Mouse (Mus musculus) CH12.LX (cell line): ENCODE data around the gene Hbs1l. TPM values are rescaled to one million over a fixed set of nuclear protein-coding genes. Genes with fewer than 3 reads are reported as not detected.

Experiments used
- DNase-seq: peaks from one replicate; pipeline ENCODE4 v3.0.0-alpha.2; 2013; ENCODE audit errors: extremely low read depth
- H3K27ac ChIP-seq: 2 replicates; pipeline ENCODE4 v1.5.1; 2012; ENCODE audit warnings: low read depth, mild to moderate bottlenecking, control low read depth, moderate library complexity; ENCODE audit not compliant: insufficient read depth
- H3K27me3 ChIP-seq: replicated peaks from 2 replicates; pipeline ENCODE3; 2012; ENCODE audit warnings: inconsistent platforms
- H3K36me3 ChIP-seq, 2 experiments: replicated peaks in 1 of 2; 2 replicates each; pipeline versions ENCODE3 to v1.6.1; 2012; ENCODE audit warnings: inconsistent platforms in 1 of 2, low read length in 1 of 2, mild to moderate bottlenecking in 1 of 2, mixed read lengths in 1 of 2, moderate library complexity in 1 of 2; ENCODE audit not compliant: control insufficient read depth in 1 of 2, insufficient read depth in 1 of 2
- H3K4me1 ChIP-seq, 2 experiments: 2 replicates each; pipeline ENCODE4 v1.6.1; 2012; ENCODE audit warnings: inconsistent platforms in 1 of 2, moderate library complexity in 1 of 2; ENCODE audit not compliant: insufficient read depth in 2 of 2, control insufficient read depth in 1 of 2
- H3K4me2 ChIP-seq: 2 replicates; pipeline ENCODE4 v1.6.1; 2012; ENCODE audit warnings: low read depth, mild to moderate bottlenecking, control low read depth; ENCODE audit not compliant: poor library complexity, insufficient read depth, severe bottlenecking
- H3K4me3 ChIP-seq, 3 experiments: fragments of 150-350 bp in 1 of 3; sonication (generic) in 1 of 3; replicated peaks in 1 of 3; 2 replicates each; pipeline versions ENCODE3 to v1.5.1; 2011 to 2012; ENCODE audit warnings: low read depth in 2 of 3, low read length in 2 of 3, mild to moderate bottlenecking in 2 of 3, moderate library complexity in 2 of 3, control low read depth in 1 of 3, improper control_type of control experiment in 1 of 3, inconsistent platforms in 1 of 3, mixed read lengths in 1 of 3; ENCODE audit not compliant: poor library complexity in 1 of 3
- H3K79me2 ChIP-seq: replicated peaks from 2 replicates; pipeline ENCODE4 v1.6.1; 2012; ENCODE audit warnings: mild to moderate bottlenecking, moderate library complexity; ENCODE audit not compliant: control insufficient read depth, poor library complexity, insufficient read depth, severe bottlenecking; ENCODE audit errors: extremely low read depth
- H3K9ac ChIP-seq: 2 replicates; pipeline ENCODE4 v1.6.1; 2012; ENCODE audit warnings: low read depth, mild to moderate bottlenecking, control low read depth, moderate library complexity; ENCODE audit not compliant: insufficient read depth
- H3K9me3 ChIP-seq: replicated peaks from 2 replicates; pipeline ENCODE3; 2012; ENCODE audit warnings: low read length, inconsistent platforms, mixed read lengths
- CHD1 ChIP-seq: IDR thresholded peaks from 2 replicates; pipeline ENCODE4 v1.6.1; 2012; ENCODE audit warnings: low read depth, low read length, improper control_type of control experiment, inconsistent platforms
- CHD2 ChIP-seq: IDR thresholded peaks from 2 replicates; pipeline ENCODE4 v1.6.1; 2011; ENCODE audit warnings: low read length, improper control_type of control experiment
- CTCF ChIP-seq, 2 experiments: IDR thresholded peaks in 1 of 2; conservative IDR thresholded peaks in 1 of 2; 2 replicates each; pipeline ENCODE4 v1.5.1; 2011 to 2012; ENCODE audit warnings: low read depth in 2 of 2, low read length in 2 of 2, improper control_type of control experiment in 1 of 2, inconsistent platforms in 1 of 2, mild to moderate bottlenecking in 1 of 2, moderate library complexity in 1 of 2
- EP300 ChIP-seq: IDR thresholded peaks from 2 replicates; pipeline ENCODE4 v1.6.1; 2011; ENCODE audit warnings: low read length, improper control_type of control experiment
- GABPA ChIP-seq: IDR thresholded peaks from 2 replicates; pipeline ENCODE4 v1.6.1; 2012; ENCODE audit warnings: low read depth, low read length, improper control_type of control experiment, inconsistent platforms; ENCODE audit not compliant: insufficient replicate concordance
- JUN ChIP-seq: IDR thresholded peaks from 2 replicates; pipeline ENCODE4 v1.6.1; 2011; ENCODE audit warnings: low read depth, mild to moderate bottlenecking, low read length, improper control_type of control experiment, moderate library complexity; ENCODE audit not compliant: insufficient read depth
- MAZ ChIP-seq: IDR thresholded peaks from 2 replicates; pipeline ENCODE4 v1.6.1; 2012; ENCODE audit warnings: low read depth, mild to moderate bottlenecking, inconsistent platforms, low read length, improper control_type of control experiment, moderate library complexity
- MEF2A ChIP-seq: IDR thresholded peaks from 2 replicates; pipeline ENCODE4 v1.6.1; 2014; ENCODE audit warnings: low read depth, mild to moderate bottlenecking, inconsistent platforms, low read length, improper control_type of control experiment, borderline replicate concordance
- MXI1 ChIP-seq: IDR thresholded peaks from 2 replicates; pipeline ENCODE4 v1.6.1; 2011; ENCODE audit warnings: mild to moderate bottlenecking, low read depth, low read length, improper control_type of control experiment
- MYC ChIP-seq: IDR thresholded peaks from 2 replicates; pipeline ENCODE4 v1.6.1; 2011; ENCODE audit warnings: low read depth, mild to moderate bottlenecking, improper control_type of control experiment, low read length
- NELFE ChIP-seq: IDR thresholded peaks from 2 replicates; pipeline ENCODE4 v1.6.1; 2011; ENCODE audit warnings: low read depth, low read length, improper control_type of control experiment
- NRF1 ChIP-seq: IDR thresholded peaks from 2 replicates; pipeline ENCODE4 v1.6.1; 2014; ENCODE audit warnings: low read depth, mild to moderate bottlenecking, inconsistent platforms, low read length, improper control_type of control experiment, moderate library complexity
- POLR2A ChIP-seq: IDR thresholded peaks from 2 replicates; pipeline ENCODE4 v1.6.1; 2011; ENCODE audit warnings: low read depth, mild to moderate bottlenecking, improper control_type of control experiment, low read length
- RAD21 ChIP-seq: IDR thresholded peaks from 2 replicates; pipeline ENCODE4 v1.6.1; 2011; ENCODE audit warnings: low read depth, mild to moderate bottlenecking, low read length, improper control_type of control experiment, moderate library complexity
- SMC3 ChIP-seq: IDR thresholded peaks from 2 replicates; pipeline ENCODE4 v1.6.1; 2011; ENCODE audit warnings: low read depth, low read length, improper control_type of control experiment
- TBP ChIP-seq: conservative IDR thresholded peaks from 2 replicates; pipeline ENCODE4 v1.6.1; 2011; ENCODE audit warnings: low read depth, low read length, improper control_type of control experiment
- TCF12 ChIP-seq: IDR thresholded peaks from 2 replicates; pipeline ENCODE4 v1.6.1; 2014; ENCODE audit warnings: low read depth, mild to moderate bottlenecking, inconsistent platforms, low read length, improper control_type of control experiment
- UBTF ChIP-seq: IDR thresholded peaks from 2 replicates; pipeline ENCODE4 v1.6.1; 2012; ENCODE audit warnings: low read depth, mild to moderate bottlenecking, inconsistent platforms, low read length, improper control_type of control experiment, moderate library complexity
- USF1 ChIP-seq: IDR thresholded peaks from 2 replicates; pipeline ENCODE4 v1.6.1; 2014; ENCODE audit warnings: low read depth, mild to moderate bottlenecking, inconsistent platforms, low read length, improper control_type of control experiment
- USF2 ChIP-seq: conservative IDR thresholded peaks from 2 replicates; pipeline ENCODE4 v1.6.1; 2011; ENCODE audit warnings: low read depth, low read length, improper control_type of control experiment
- ZKSCAN1 ChIP-seq: IDR thresholded peaks from 2 replicates; pipeline ENCODE4 v1.6.1; 2012; ENCODE audit warnings: low read depth, inconsistent platforms, low read length, improper control_type of control experiment, borderline replicate concordance
- ZMIZ1 ChIP-seq: IDR thresholded peaks from 2 replicates; pipeline ENCODE4 v1.6.1; 2012; ENCODE audit warnings: low read depth, mild to moderate bottlenecking, inconsistent platforms, low read length, improper control_type of control experiment
- ZNF384 ChIP-seq: IDR thresholded peaks from 2 replicates; pipeline ENCODE4 v1.6.1; 2012; ENCODE audit warnings: low read depth, low read length, improper control_type of control experiment, inconsistent platforms
- dilution Hi-C: fragments of 300-500 bp; cut with MboI; formaldehyde crosslinking; loops from 2 replicates; pipeline ENCODE4 v1.14.3; 2020; ENCODE audit warnings: low sequenced_read_pairs; ENCODE audit not compliant: extremely low pct_unique_long_range_greater_than_20kb, extremely low pct_ligation_motif_present
- in situ Hi-C: fragments of 300-500 bp; cut with MboI; formaldehyde crosslinking; loops from 3 replicates; pipeline ENCODE4 v1.14.3; 2019; ENCODE audit warnings: low sequenced_read_pairs, low pct_ligation_motif_present, low pct_unique_long_range_greater_than_20kb, mixed read lengths
- polyA plus RNA-seq: library from polyadenylated mRNA; unstranded; fragments of >175 nt; gene quantifications from 2 replicates; pipeline ENCODE4 v1.2.1, GENCODE M21; 2012; ENCODE audit warnings: low read depth; ENCODE audit not compliant: insufficient read length
- total RNA-seq, 2 experiments: library from RNA; depleted of rRNA; stranded (reverse); fragments of 300-350 nt in 1 of 2; fragments of >200 nt in 1 of 2; gene quantifications; 2 replicates each; pipeline ENCODE4 v1.2.3; 2012 to 2014

Gene Hbs1l
- total and polyA plus RNA-seq, 3 experiments = 99.7 to 111 (median 111) TPM

DNA sequence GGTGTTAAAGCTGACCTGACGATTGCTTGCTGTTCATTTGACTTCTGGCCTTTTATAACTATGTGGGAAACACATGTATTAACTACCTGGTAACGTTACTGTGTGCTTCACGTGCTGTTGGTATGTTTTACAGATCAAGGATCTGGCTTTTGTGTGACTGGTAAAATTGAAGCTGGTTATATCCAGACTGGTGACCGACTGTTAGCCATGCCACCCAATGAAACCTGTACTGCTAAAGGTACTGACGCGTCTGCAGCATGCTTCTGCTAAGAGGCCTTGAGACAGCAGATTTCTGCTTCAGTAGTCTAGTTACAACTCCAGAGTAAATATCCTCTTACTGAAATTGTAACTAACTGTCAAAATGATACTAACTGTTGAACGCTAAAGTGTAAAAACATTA lies 58.7 kb downstream of the Hbs1l start:
- dilution Hi-C loops = no loop called here
- H3K79me2 ChIP-seq = no peaks in the 10 kb centered on the region
- peaks cover 0 to 8% of the 10 kb centered on the region in 2 experiments; a peak in 2 of 4 replicates for H3K4me1 ChIP-seq
- TF ChIP-seq POLR2A (no peak), UBTF (no peak), ZKSCAN1 (no peak), MEF2A (no peak), USF1 (no peak), CHD1 (no peak), MXI1 (no peak), USF2 (no peak), MAZ (no peak), RAD21 (no peak), EP300 (no peak), CHD2 (no peak), ZMIZ1 (no peak), TCF12 (no peak), NRF1 (no peak), JUN (no peak), CTCF (conservative IDR thresholded peaks at IDR 0.05 in 1 of 2, IDR thresholded peaks at IDR 0.05 in 1 of 2; ENCODE audit: low read depth in 2 of 2, low read length in 2 of 2) (no peak), GABPA (no peak), NELFE (no peak)
- H3K9me3 ChIP-seq = no peaks in the 10 kb centered on the region
- H3K36me3 ChIP-seq = peaks cover 68 to 90% of the 10 kb centered on the region in 2 experiments
- H3K4me3 ChIP-seq = no peak overlapping the region
- no peak overlapping the region for H3K9ac ChIP-seq
- in situ Hi-C loops = no loop called here
- H3K27me3 ChIP-seq = no peaks in the 10 kb centered on the region
- no peak overlapping the region for H3K4me2 ChIP-seq
- DNase-seq = no peak
- H3K27ac ChIP-seq = no peak overlapping the region

DNA sequence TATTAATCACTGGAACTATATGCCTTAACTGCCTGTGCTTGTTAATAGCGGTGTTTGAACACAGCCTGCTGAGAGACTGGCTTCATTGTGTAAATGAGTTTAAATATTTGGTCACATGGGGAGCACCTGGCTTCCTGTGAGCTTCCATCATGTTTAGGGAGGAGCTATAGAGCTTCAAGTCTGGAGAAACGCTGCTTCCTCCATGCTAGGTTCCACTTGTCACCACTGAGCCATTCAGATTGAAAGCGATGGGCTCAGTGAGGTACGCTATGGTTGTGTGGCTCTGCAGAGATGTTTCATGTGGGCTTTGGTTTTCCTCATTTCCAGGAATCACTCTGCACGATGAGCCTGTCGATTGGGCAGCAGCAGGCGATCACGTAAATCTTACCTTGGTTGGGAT lies 62.2 kb downstream of the Hbs1l start:
- H3K4me3 ChIP-seq = no peak overlapping the region
- peaks cover 0 to 21% of the 10 kb centered on the region in 2 experiments; a peak in 2 of 4 replicates for H3K4me1 ChIP-seq
- no peaks in the 10 kb centered on the region for H3K27me3 ChIP-seq
- DNase-seq = no peak
- H3K27ac ChIP-seq = no peak overlapping the region
- no peaks in the 10 kb centered on the region; the same call in 1 of the 2 replicates for H3K79me2 ChIP-seq
- H3K9ac ChIP-seq = no peak overlapping the region
- TF ChIP-seq TBP (no peak), USF1 (no peak), CTCF (conservative IDR thresholded peaks at IDR 0.05 in 1 of 2, IDR thresholded peaks at IDR 0.05 in 1 of 2; ENCODE audit: low read depth in 2 of 2, low read length in 2 of 2) (no peak), MYC (no peak), MEF2A (no peak), SMC3 (no peak), ZNF384 (no peak), NELFE (no peak), CHD1 (no peak), JUN (no peak), UBTF (no peak)
- TF ChIP-seq, all 38 proteins: peak for 0
- dilution Hi-C loops (no loop called here), in situ Hi-C loops (no loop called here)
- H3K4me2 ChIP-seq = no peak overlapping the region
- no peaks in the 10 kb centered on the region for H3K9me3 ChIP-seq
- peaks cover 69 to 91% of the 10 kb centered on the region in 2 experiments for H3K36me3 ChIP-seq
